Mouse (Mus musculus): ENCODE data around the gene Abcc8.
"Not testable (repeated sequence)": the region's sequence is repeated elsewhere in the genome, so short reads cannot be mapped to it uniquely, and the experiment has no call there.

Gene Abcc8

GRCm38 (mm10) chr7:46179431-46180275 is at the start of gene Abcc8:
Gene Abcc8 (minus strand): TSS chr7:46180033.
- DNase-seq (ENCODE audit: low spot score): no peak

DNA sequence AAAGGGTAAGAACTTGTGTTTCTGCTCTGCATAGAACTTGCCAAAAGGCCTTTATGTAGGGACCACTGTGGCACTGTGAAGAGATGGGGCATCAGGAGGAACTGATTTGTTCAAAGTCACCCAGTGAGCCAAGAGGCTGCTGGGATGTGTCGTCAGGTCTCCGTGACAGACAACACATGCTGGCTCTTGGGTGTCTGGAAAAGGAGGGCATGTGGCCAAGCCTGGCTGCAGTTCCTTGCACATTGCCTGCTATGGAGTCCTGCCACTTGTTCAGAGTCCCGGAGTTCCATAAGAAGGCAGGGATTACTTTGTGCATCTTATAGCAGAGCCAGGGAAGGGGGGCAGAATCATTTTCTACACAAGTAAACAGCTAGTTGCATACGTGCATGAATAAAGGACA is 47.1 kb upstream of the Abcc8 start:
- DNase-seq (ENCODE audit: low spot score): no peak

GRCm38 (mm10) chr7:46226253-46226652 is 46.4 kb upstream of the Abcc8 start:
- DNase-seq (ENCODE audit: low spot score): no peak

GRCm38 (mm10) chr7:46220591-46221129 is 40.8 kb upstream of the Abcc8 start:
- DNase-seq (ENCODE audit: low spot score): no peak

DNA sequence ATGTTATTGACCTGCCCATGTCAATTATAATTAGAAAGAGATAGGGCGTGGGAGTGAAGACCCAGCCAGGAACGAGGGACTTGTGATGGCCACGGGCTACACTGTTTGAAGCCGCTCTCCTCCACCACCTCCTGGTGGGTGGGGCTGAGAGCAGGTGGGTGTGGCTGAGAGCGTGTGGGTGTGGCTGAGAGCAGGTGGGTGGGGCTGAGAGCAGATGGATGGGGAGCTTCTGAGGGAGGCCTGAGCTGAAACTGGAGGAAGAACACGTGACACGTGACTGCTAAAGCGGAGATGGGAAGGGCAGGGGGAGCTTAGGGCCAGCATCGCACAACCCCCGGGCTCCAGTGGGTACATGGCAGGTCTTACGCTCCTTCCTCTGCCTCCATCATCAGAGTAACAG is 38.6 kb upstream of the Abcc8 start:
- peak; percentile 4 for DNase-seq (ENCODE audit: low spot score)

GRCm38 (mm10) chr7:46216481-46216880 is 36.6 kb upstream of the Abcc8 start:
- no peak for DNase-seq (ENCODE audit: low spot score)

- no peak for DNase-seq (ENCODE audit: low spot score)
Measured at GRCm38 (mm10) chr7:46210276-46210675, 30.4 kb upstream of the Abcc8 start.

DNA sequence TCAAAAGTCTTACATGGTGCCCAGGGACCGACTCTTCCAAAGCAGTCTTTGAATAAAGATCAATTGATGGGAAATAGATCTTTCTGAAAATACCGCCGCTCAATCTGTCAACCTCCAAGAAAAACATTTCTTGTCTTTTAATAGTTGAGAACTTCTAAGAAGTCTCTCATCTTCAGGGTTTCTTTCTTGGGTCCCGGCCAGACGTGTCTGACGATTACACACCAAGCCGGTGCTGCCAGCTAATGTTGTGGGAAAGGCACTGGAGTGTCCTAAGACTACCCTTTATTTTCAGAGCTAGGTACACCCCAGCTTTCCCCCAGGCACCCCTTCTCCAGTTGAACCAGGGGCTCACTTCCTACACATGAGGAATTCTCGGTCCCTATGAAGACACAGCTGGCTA is 28.3 kb upstream of the Abcc8 start:
- no peak for DNase-seq (ENCODE audit: low spot score)

DNA sequence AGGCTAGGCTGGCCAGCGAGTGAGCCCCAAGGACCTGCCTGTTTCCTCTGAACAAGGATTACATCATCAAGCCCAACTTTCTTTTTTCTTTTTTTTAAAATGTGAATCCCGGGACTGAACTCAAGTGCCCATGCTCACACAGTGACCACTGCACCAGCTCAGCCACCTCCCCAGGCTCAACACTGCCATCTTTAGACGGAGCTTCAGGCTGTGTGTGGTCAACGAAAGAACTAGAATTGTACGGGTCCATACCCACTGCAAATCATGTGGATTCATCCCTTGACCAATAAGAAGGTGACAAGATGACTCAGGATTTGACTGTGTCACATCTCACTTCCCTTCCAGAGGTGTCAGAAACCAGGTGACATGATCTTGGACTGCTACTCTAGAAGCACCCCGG is 24.9 kb upstream of the Abcc8 start:
- DNase-seq (ENCODE audit: low spot score): no peak

DNA sequence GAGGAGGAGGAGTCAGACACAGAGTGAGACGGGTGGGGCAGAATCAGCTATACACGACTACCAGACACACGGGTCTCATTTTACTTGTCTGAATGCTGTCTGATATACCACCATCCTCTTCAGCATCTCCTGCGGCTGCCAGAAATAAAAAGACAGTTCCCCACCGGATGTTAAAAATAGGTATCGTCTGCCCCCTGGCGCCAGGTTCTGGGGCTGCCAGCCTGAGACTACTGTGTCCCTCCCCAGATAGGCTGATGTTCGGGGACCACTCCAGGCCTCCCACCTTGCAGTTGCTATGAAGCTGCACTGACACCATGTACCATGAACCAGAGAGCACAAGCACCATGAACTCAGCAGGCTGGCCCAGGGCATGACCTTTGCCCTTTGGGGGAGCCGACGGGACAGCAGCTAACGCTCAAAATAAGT is 24.2 kb upstream of the Abcc8 start:
- no peak for DNase-seq (ENCODE audit: low spot score)

DNA sequence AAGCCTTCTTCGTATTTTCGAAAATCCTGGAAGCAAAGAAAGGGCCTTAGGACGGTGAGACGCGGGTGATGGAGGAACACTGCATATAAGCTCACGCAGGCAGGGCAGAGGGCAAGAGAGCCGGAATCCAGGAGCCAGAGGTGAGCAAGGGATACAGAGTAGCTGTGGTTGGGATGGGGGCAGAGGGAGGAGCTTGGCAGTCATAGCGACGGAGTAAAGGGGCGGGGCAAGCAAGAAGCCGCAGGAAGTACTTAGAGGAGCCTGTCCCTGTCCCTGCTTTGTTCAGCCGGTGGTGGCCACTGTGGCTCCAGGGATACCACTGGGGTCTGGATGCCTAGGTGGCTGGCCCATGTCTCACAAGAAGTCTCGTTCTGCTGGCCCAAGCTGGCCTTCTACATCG is 21.8 kb upstream of the Abcc8 start:
- DNase-seq (ENCODE audit: low spot score): no peak

GRCm38 (mm10) chr7:46200021-46200420 is 20.2 kb upstream of the Abcc8 start:
- DNase-seq (ENCODE audit: low spot score): no peak

- DNase-seq (ENCODE audit: low spot score): no peak
Measured at GRCm38 (mm10) chr7:46195356-46195755, 15.5 kb upstream of the Abcc8 start.

- no peak for DNase-seq (ENCODE audit: low spot score)
Measured at GRCm38 (mm10) chr7:46184232-46184631, 4.4 kb upstream of the Abcc8 start.

DNA sequence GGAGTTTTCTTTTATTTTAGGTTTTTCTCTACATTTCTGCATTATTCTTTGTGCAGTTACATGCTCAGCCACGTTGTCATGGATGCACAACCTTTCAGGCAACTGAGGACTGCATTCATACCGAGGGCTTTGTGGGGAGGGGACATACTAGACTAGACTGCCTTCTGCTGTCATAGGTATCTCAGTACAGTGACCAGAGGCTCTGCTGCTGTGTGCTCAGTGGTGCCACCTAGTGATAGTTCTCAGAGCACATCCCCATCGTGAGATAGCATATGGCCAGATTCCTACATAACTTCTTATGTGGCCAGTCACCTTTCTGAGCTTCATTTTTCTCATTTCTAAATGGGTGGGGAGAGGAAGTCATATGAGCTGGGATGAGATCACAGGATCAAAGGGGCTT is 1.8 kb upstream of the Abcc8 start:
- DNase-seq (ENCODE audit: low spot score): no peak

- not testable (repeated sequence) for DNase-seq (ENCODE audit: low spot score)
Measured at GRCm38 (mm10) chr7:46168980-46169379, 10.9 kb downstream of the Abcc8 start.

GRCm38 (mm10) chr7:46168402-46168801 is 11.4 kb downstream of the Abcc8 start:
- DNase-seq (ENCODE audit: low spot score): no peak

DNA sequence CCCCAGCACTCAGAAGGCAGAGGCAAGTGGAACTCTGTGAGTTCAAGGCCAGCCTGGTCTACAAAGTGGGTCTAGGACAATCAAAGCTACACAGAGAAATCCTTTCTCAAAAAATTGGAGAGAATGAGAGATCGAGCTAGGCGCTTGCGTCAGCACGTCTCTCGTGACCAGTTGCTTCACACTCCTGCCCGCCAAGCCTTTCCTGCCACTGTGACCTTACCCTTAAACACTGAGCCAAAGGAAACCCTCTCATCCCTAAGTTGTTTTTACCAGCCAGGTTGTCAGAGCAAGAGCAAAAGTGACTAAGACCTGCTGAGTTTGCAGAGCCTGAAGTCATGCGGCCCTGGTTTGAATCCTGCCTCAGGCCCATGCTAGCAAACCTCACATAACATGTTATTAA is 11.9 kb downstream of the Abcc8 start:
- no peak for DNase-seq (ENCODE audit: low spot score)

- no peak for DNase-seq (ENCODE audit: low spot score)
Measured at GRCm38 (mm10) chr7:46165876-46166275, 14.0 kb downstream of the Abcc8 start.

GRCm38 (mm10) chr7:46162731-46163130 is 17.1 kb downstream of the Abcc8 start:
- DNase-seq (ENCODE audit: low spot score): no peak

- no peak for DNase-seq (ENCODE audit: low spot score)
Measured at GRCm38 (mm10) chr7:46162132-46162727, 17.6 kb downstream of the Abcc8 start.

DNA sequence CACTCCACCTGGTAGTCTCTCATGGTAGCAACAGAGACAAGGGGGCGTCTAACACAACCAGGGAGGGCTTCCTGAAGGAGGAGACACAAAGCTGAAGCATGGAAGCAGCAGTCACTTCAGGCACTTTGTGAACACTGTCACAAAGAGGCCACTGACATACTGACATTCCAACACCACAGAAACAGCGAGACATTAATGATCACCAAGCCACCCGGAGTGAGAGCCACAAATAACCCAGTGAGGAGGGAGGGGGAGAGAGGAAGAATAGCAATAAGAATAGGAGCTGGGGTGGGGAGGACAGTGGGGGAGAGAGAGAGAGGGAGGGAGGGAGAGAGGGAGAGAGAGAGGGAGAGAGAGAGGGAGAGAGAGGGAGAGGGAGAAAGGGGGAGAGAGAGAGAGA is 18.2 kb downstream of the Abcc8 start:
- DNase-seq (ENCODE audit: low spot score): no peak

DNA sequence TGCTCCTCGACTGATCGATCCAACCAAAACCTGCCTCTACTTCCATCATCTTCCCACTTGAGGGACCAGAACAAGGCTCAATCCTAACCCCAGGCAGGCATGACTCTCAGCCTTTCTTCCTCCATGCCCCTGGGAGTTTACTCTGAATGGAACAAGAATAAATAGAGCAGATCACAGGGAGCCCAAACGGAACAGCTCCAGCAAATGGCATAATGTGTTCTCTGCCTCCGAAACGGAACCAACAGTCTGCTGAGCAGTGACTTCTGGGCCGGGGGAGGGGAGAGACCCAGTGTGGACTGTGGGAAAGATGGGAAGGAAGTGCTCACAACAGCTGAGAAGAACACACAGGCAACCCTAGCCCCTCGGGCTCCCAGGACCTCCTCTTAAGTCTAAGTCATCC is 22.1 kb downstream of the Abcc8 start:
- DNase-seq (ENCODE audit: low spot score): no peak

Data from spleen, adult 12 weeks (tissue).